Mouse (Mus musculus): ENCODE data around the gene Cnn1. TPM values are rescaled to one million over a fixed set of nuclear protein-coding genes. Genes with fewer than 3 reads are reported as not detected.

Cnn1 gene
- polyA plus RNA-seq, 1 experiment from 2014 or later, result 2.4 TPM

DNA sequence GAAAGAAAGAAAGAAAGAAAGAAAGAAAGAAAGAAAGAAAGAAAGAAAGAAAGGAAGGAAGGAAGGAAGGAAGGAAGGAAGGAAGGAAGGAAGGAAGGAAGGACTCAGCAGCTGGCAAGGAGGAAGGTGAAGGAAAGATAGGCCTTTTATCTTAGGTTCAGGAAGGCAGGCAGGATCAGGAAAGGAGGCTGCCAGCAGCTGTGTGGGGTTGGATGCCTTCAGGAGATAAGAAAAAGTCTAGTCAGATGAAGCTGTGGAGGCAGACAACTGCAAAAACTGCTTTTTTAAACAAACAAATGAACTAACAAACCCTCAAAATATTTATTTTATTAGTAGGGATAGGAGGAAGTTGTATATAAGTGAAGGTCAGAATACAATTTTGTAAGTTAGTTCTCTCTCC lies 22.5 kb downstream of the Cnn1 start:
- Histone ChIP-seq H3K4me3 (no peak overlapping the region), H3K9me3 (replicated peaks) (no peaks in the 10 kb centered on the region)
- no peak for DNase-seq (ENCODE audit: low spot score)

DNA sequence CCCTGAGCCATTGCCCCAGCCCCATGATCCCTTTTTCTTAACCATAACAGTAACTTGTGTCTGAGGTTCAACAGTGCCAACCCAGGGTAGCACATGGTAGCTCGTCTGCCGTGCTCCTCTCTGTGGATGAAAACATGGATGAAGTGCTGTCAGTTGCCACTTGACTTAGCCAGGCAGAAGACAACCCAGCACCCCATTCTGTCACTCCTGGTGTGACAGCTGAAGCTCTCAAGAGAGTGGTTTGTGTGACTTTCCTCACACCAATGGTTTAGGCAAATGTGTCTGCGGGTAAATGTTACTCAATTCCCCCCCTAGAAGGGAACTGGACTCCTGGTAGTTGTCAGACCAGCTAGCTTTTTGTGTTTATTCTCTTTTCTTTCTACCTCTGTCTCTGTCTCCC lies 23.0 kb downstream of the Cnn1 start:
- H3K27me3 ChIP-seq (ENCODE audit: low read depth, poor library complexity, severe bottlenecking), result no peaks in the 10 kb centered on the region
- peaks cover 10% of the 10 kb centered on the region for H3K4me1 ChIP-seq
- no peak for DNase-seq (ENCODE audit: low spot score)
- H3K9me3 ChIP-seq (replicated peaks), result no peaks in the 10 kb centered on the region
- no peaks in the 10 kb centered on the region for H3K36me3 ChIP-seq
- 74% methylated on average over 3 of the region's 3 CpGs for WGBS
- no peak overlapping the region for H3K27ac ChIP-seq
- no peak overlapping the region for H3K4me3 ChIP-seq

More for the DNA sequence above, 22.5 kb downstream of the Cnn1 start:
- Histone ChIP-seq H3K36me3 (no peaks in the 10 kb centered on the region), H3K4me1 (peaks cover 10% of the 10 kb centered on the region), H3K27me3 (ENCODE audit: low read depth, poor library complexity, severe bottlenecking) (no peaks in the 10 kb centered on the region), H3K27ac (no peak overlapping the region)

DNA sequence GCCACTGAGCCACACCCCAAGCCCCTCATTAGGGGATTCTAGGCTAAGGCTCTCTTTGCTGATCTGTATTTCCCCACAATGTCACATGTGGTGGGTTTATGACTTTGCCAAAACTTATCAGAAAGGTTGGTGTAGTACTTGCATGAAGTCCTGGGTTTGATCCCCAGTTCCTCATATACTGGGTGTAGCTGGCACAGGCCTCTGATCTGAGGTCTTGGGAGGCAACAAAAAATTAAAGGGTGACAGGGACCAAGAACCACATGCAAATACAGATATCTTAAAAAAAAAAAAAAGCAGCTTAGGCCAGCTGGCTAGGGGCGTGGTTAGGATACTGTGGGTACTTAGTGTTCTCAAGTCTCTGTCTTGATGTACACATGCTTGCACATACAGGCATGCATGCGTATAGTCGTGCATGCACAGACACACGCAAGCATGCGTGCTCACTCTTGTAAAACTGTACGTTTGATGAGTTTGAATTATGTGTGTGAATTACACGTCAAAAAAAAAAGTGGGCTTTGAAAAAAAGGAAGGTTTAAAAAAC lies 24.1 kb downstream of the Cnn1 start:
- H3K27ac ChIP-seq, result no peak overlapping the region
- H3K4me1 ChIP-seq, result no peaks in the 10 kb centered on the region
- no peak for DNase-seq (ENCODE audit: low spot score)
- WGBS, result 87% methylated on average over 7 of the region's 7 CpGs
- H3K36me3 ChIP-seq, result no peaks in the 10 kb centered on the region
- no peaks in the 10 kb centered on the region for H3K9me3 ChIP-seq (replicated peaks)
- no peak overlapping the region for H3K4me3 ChIP-seq
- no peaks in the 10 kb centered on the region for H3K27me3 ChIP-seq (ENCODE audit: low read depth, poor library complexity, severe bottlenecking)

DNA sequence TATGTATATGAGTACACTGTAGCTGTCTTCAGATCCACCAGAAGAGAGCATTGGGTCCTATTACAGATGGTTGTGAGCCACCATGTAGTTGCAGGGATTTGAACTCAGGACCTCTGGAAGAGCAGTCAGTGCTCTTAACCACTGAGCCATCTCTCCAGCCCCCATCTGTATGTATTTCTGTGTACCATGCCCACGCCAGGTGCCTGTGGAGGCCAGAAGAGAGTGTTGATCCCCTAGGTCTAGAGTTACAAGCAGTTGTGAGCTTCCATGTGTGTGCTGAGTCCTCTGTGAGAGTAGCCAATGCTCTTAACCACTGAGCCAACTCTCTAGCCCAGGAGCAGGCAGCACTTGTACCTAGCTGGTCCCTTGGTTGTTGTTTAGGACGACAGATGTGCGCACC lies 25.2 kb downstream of the Cnn1 start:
- Histone ChIP-seq H3K27me3 (ENCODE audit: low read depth, poor library complexity, severe bottlenecking) (no peaks in the 10 kb centered on the region), H3K27ac (no peak overlapping the region), H3K4me1 (no peaks in the 10 kb centered on the region), H3K4me3 (no peak overlapping the region), H3K9me3 (replicated peaks) (no peaks in the 10 kb centered on the region), H3K36me3 (no peaks in the 10 kb centered on the region)
- no peak for DNase-seq (ENCODE audit: low spot score)
- WGBS, result 87% methylated on average over 3 of the region's 3 CpGs

DNA sequence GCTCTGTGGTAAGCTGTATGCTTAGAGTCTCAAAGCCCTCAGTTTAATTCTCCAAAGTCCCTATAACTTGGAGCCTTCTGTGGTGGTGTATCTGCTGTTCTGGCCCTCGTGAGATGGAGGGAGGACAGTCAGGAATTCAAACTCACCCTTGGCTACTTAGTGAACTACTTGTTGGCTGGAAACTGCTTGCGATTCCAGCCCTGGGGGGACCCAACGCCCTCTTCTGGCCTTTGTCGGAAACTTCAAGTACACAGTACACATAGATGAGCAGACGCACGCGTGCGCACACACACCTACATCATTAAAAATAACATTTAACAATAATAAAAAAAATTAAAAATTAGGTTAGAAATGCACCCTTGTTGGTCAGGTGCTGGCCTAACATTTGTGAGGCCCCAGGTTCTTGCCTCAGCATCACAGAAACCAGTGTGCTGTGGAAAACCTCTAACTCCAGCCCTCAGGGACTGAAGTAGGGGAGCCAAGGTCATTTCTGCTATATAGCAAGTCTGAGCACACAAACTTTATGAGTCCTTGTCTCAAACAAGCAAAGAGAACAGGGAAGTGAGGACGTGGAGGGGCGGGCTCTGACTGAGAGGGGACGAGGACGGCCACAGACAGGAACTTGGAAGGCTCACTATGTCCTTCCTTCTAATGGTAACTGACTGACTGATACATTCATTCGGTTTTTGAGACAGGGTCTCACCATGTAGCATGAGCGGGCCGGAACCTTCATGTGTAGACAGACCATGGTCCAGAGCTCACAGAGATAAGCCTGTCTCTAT lies 26.4 kb downstream of the Cnn1 start:
- 89% methylated on average over 15 of the region's 15 CpGs for WGBS
- Histone ChIP-seq H3K27me3 (ENCODE audit: low read depth, poor library complexity, severe bottlenecking) (peaks cover 6% of the 10 kb centered on the region; the same call in 1 of the 2 replicates), H3K4me3 (no peak overlapping the region), H3K36me3 (no peaks in the 10 kb centered on the region), H3K9me3 (replicated peaks) (no peaks in the 10 kb centered on the region), H3K4me1 (peaks cover 2% of the 10 kb centered on the region; the same call in 1 of the 2 replicates), H3K27ac (no peak overlapping the region)
- no peak for DNase-seq (ENCODE audit: low spot score)

DNA sequence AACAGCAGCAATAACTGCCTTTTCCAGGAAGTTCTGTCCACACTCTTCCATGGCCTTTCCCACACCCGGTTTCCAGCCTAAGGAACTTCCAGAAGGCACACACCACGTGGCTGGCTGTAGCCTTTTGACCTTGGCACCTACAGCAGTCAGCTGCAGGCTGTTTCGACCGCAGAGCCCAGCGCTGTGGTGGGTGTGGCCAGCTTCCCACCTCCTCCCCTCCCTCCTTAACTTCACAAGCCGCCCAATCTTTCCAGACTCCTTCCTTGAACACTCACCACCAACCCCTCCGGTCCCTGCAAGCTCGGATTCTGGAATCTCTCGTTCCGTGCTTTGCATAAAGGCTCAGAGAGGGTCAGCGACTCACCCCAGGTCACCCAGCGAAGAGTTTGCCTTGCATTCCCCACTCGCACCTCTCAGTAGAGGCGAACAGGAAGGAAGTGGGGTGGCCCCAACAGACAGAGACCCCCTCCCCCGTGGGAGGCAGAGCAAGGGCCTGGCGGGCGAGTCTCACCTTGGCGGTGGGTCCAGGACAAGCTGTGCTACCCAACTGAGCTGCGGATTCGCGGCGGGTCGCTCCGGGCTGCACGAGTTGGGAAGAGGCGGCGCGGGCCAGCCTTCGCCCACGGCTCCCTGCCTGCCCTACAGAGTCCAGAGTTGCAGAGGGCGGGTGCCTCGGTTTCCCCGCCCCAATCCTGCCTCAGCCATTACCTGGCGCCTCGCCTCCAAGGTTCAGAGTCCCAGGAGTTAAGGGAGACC lies 32.4 kb downstream of the Cnn1 start:
- H3K4me1 ChIP-seq, result peaks cover 21% of the 10 kb centered on the region
- no peaks in the 10 kb centered on the region for H3K9me3 ChIP-seq (replicated peaks)
- WGBS, result 3% methylated on average over 35 of the region's 35 CpGs
- peak; percentile 69 for DNase-seq (ENCODE audit: low spot score)
- H3K27me3 ChIP-seq (ENCODE audit: low read depth, poor library complexity, severe bottlenecking), result peaks cover 42% of the 10 kb centered on the region
- peak overlapping the region; percentile 77 for H3K27ac ChIP-seq
- peak overlapping the region; percentile 48 for H3K4me3 ChIP-seq
- H3K36me3 ChIP-seq, result no peaks in the 10 kb centered on the region

DNA sequence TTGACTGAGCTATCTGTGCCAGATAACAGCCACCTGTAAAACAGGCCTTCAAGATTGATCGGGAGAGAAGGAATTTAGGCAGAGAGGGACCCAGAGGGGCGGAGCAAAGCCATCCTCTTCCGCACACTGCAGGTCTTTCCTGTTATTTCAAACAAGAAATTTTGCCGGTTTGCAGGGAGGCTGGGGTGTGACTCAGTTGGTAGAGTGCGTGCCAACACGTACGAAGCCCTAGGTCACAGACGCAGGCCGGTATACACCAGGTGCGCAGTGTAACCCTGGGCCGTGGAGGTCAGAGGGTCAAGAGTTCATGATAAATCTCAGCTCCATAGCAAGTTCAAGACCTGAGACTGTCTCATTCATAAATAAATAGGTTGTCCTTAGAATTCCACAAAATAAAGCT lies 33.2 kb downstream of the Cnn1 start:
- DNase-seq (ENCODE audit: low spot score), result no peak
- peaks cover 28% of the 10 kb centered on the region for H3K4me1 ChIP-seq
- H3K36me3 ChIP-seq, result no peaks in the 10 kb centered on the region
- H3K27ac ChIP-seq, result no peak overlapping the region; the same call in 1 of the 2 replicates
- no peaks in the 10 kb centered on the region for H3K9me3 ChIP-seq (replicated peaks)
- 37% methylated on average over 11 of the region's 11 CpGs for WGBS
- peak overlapping the region; percentile 48 for H3K4me3 ChIP-seq
- peaks cover 49% of the 10 kb centered on the region for H3K27me3 ChIP-seq (ENCODE audit: low read depth, poor library complexity, severe bottlenecking)

DNA sequence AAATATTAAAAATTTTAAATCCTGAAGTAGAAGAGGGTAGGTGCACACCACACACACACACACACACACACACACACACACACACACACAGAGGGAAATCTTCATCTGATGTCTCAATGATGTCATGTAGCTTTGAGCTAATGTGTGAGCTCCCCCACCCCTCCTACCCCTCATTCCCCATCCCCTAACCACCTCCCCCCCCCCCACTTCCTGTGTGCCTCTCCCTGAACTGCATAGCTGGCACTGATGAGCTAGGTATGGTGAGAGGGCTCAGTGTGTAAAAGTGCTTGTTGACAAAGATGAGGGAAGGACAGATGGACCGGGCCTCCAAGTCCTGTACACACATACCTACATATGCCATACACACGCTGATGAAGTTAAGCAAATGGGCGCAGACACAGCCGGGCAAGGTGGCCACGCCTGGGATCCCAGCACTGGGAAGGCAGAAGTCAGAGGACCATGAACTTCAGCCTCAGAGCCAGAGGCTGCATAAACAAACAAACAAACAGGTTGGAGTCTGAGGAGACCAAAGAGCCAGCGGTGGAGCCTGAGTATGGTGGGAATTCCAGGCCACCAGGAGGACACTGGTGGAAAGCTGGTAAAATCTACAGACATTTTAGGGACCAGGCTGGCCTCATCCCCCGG lies 35.4 kb downstream of the Cnn1 start:
- no peaks in the 10 kb centered on the region for H3K36me3 ChIP-seq
- peaks cover 35% of the 10 kb centered on the region for H3K4me1 ChIP-seq
- no peak overlapping the region for H3K27ac ChIP-seq
- 81% methylated on average over 7 of the region's 7 CpGs for WGBS
- no peak overlapping the region for H3K4me3 ChIP-seq
- peaks cover 57% of the 10 kb centered on the region for H3K27me3 ChIP-seq (ENCODE audit: low read depth, poor library complexity, severe bottlenecking)
- no peak for DNase-seq (ENCODE audit: low spot score)
- no peaks in the 10 kb centered on the region for H3K9me3 ChIP-seq (replicated peaks)

DNA sequence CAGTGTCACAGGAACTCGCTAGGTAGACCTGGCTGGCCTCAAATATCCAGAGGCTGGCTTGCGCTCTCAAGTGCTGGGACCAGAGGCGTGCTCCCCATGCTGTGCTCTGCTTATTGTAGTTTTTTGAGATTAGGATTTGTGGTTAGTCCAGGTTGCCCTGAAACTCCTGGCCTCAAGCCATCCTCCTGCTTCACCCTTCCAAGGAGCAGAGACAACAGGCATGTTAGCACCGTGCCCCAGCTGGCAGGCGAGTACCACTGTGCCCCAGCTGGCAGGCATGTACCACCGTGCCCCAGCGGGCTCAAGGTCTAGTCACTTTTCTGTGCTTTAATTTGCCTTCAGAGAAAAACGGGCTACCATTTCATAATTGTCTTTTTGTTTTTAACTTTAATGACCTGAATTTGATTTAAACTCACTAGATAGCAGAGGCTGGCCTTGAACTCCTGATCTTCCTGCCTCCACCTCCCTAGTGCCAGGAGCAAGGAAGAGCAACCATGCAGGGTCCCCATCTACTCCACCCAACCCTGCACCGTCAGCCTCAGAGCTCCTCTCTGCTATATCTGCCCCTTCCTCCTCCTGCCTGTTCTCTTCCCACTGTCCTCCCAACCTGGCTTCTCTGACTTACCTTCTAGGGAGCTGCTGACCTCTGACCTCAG lies 36.1 kb downstream of the Cnn1 start:
- Histone ChIP-seq H3K4me1 (peaks cover 35% of the 10 kb centered on the region), H3K4me3 (no peak overlapping the region; the same call in 1 of the 2 replicates), H3K36me3 (no peaks in the 10 kb centered on the region), H3K27ac (no peak overlapping the region), H3K9me3 (replicated peaks) (no peaks in the 10 kb centered on the region), H3K27me3 (ENCODE audit: low read depth, poor library complexity, severe bottlenecking) (peaks cover 54% of the 10 kb centered on the region)
- WGBS, result 82% methylated on average over 9 of the region's 9 CpGs
- no peak for DNase-seq (ENCODE audit: low spot score)

DNA sequence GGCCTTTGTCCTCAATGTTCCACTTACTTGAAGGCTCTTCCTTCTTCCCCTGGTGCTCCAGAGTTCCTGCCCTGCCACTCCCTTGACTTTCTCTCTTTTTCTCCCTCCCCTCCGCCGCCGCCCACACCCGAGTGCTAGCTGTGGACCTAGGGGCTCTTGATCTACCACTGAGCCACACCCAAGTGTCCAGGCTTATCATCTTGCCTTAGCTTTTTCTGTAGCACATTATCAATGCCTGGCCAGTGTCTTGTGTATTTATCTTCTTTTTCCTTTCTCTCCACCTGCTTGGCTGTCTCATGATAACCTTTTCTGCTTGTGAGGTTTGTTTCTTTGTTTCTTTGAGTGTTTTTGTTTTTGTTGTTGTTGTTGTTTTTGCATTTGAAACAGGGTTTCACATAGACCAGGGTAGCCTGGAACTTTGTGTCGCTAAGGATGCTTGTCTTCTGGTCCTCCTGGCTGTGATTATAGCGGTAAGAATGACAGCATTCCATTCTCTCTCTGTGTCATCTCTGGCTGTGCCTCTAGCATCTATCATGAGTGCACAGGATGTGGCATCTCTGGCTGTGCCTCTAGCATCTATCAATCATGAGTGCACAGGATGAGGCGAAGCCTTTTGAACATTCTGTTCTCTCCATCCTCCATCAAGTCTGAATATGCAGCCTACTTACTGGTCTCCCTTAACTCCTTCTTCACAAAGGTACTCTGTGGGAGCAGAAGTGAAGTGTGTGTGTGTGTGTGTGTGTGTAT lies 36.8 kb downstream of the Cnn1 start, which contains the start of gene Acp5:
Acp5 (minus strand) TSS at position 68 of the 747 bp plus-strand sequence.
- H3K9me3 ChIP-seq (replicated peaks), result no peaks in the 10 kb centered on the region
- DNase-seq (ENCODE audit: low spot score), result no peak
- 0 out of 2 replicates have a peak within 1 kb of the TSS, but pooled peaks have one; percentile 19 for H3K27ac ChIP-seq
- WGBS, result 75% methylated on average over 7 of the region's 7 CpGs
- no peak within 1 kb of the TSS; the same call in 1 of the 2 replicates for H3K4me3 ChIP-seq
- H3K27me3 ChIP-seq (ENCODE audit: low read depth, poor library complexity, severe bottlenecking), result peaks cover 47% of the 10 kb centered on the region
- H3K4me1 ChIP-seq, result peaks cover 29% of the 10 kb centered on the region
- no peaks in the 10 kb centered on the region for H3K36me3 ChIP-seq

DNA sequence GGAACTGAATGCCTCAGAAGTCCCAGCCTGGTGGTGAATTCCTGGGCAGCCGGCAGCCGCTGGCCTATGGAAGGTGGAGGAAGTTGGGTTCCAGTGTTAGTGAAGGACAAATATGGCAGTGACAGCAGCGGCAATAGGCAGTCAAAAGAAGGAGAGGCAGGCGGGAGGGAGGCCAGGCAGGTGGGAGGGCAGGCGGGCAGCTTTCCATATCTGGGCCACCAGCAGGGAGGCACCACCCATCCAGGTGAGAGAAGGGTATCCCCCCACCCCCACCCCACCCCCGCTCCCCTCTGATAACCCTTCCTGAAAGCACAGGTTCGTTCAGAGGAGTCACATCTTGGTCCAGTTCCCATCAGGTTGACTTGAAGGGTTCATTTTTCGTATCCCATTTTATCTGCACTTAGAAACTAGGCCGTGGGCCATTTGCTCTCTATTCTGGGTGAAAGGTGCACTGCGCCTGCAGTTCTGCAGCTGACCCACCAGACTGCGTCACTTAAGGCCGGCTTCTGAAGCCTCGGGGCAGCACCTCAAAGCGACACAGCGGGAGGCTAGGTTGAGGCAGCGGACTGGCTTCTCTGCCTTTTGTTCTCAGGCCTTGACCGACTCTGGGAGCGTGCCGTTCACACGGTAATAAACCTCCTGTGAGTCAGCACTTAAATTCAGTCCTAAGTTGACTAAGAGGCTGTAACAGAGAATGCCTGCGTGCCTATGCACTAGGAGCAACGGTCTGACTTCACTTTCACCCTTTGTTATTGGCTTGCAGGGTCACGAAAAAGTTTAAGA lies 37.9 kb downstream of the Cnn1 start:
- H3K36me3 ChIP-seq, result no peaks in the 10 kb centered on the region
- H3K9me3 ChIP-seq (replicated peaks), result no peaks in the 10 kb centered on the region
- WGBS, result 6% methylated on average over 22 of the region's 23 CpGs
- H3K27ac ChIP-seq, result peak overlapping the region; percentile 19
- H3K4me3 ChIP-seq, result peak overlapping the region; percentile 21; the same call in 1 of the 2 replicates
- DNase-seq (ENCODE audit: low spot score), result no peak
- peaks cover 18% of the 10 kb centered on the region for H3K4me1 ChIP-seq
- peaks cover 38% of the 10 kb centered on the region for H3K27me3 ChIP-seq (ENCODE audit: low read depth, poor library complexity, severe bottlenecking)
